Mouse (Mus musculus) E14TG2a.4 (cell line): ENCODE results near the gene Ppp1r15a.

Experiments used
- CTCF ChIP-seq: conservative IDR thresholded peaks from 2 replicates; pipeline ENCODE4 v1.5.1; 2014; ENCODE audit warnings: low read length
- NANOG ChIP-seq: IDR thresholded peaks from 2 replicates; pipeline ENCODE4 v1.6.1; 2014; ENCODE audit warnings: borderline replicate concordance, low read length, mixed read lengths

- no peak for TF ChIP-seq CTCF
- no peak for TF ChIP-seq NANOG
Observed at GRCm38 (mm10) chr7:45564811-45565210, 38.7 kb upstream of the Ppp1r15a start.
